Mouse (Mus musculus) CH12.LX (cell line): ENCODE measurements around the gene Kif24. TPM values are rescaled to one million over a fixed set of nuclear protein-coding genes. Genes with fewer than 3 reads are reported as not detected.

Experiments used
- DNase-seq: peaks from one replicate; pipeline ENCODE4 v3.0.0-alpha.2; 2013; ENCODE audit errors: extremely low read depth
- H3K27ac ChIP-seq: 2 replicates; pipeline ENCODE4 v1.5.1; 2012; ENCODE audit warnings: low read depth, mild to moderate bottlenecking, control low read depth, moderate library complexity; ENCODE audit not compliant: insufficient read depth
- H3K27me3 ChIP-seq: replicated peaks from 2 replicates; pipeline ENCODE3; 2012; ENCODE audit warnings: inconsistent platforms
- H3K36me3 ChIP-seq, 2 experiments: replicated peaks in 1 of 2; 2 replicates each; pipeline versions ENCODE3 to v1.6.1; 2012; ENCODE audit warnings: inconsistent platforms in 1 of 2, low read length in 1 of 2, mild to moderate bottlenecking in 1 of 2, mixed read lengths in 1 of 2, moderate library complexity in 1 of 2; ENCODE audit not compliant: control insufficient read depth in 1 of 2, insufficient read depth in 1 of 2
- H3K4me1 ChIP-seq, 2 experiments: 2 replicates each; pipeline ENCODE4 v1.6.1; 2012; ENCODE audit warnings: inconsistent platforms in 1 of 2, moderate library complexity in 1 of 2; ENCODE audit not compliant: insufficient read depth in 2 of 2, control insufficient read depth in 1 of 2
- H3K4me2 ChIP-seq: 2 replicates; pipeline ENCODE4 v1.6.1; 2012; ENCODE audit warnings: low read depth, mild to moderate bottlenecking, control low read depth; ENCODE audit not compliant: poor library complexity, insufficient read depth, severe bottlenecking
- H3K4me3 ChIP-seq, 3 experiments: fragments of 150-350 bp in 1 of 3; sonication (generic) in 1 of 3; replicated peaks in 1 of 3; 2 replicates each; pipeline versions ENCODE3 to v1.5.1; 2011 to 2012; ENCODE audit warnings: low read depth in 2 of 3, low read length in 2 of 3, mild to moderate bottlenecking in 2 of 3, moderate library complexity in 2 of 3, control low read depth in 1 of 3, improper control_type of control experiment in 1 of 3, inconsistent platforms in 1 of 3, mixed read lengths in 1 of 3; ENCODE audit not compliant: poor library complexity in 1 of 3
- H3K79me2 ChIP-seq: replicated peaks from 2 replicates; pipeline ENCODE4 v1.6.1; 2012; ENCODE audit warnings: mild to moderate bottlenecking, moderate library complexity; ENCODE audit not compliant: control insufficient read depth, poor library complexity, insufficient read depth, severe bottlenecking; ENCODE audit errors: extremely low read depth
- H3K9ac ChIP-seq: 2 replicates; pipeline ENCODE4 v1.6.1; 2012; ENCODE audit warnings: low read depth, mild to moderate bottlenecking, control low read depth, moderate library complexity; ENCODE audit not compliant: insufficient read depth
- H3K9me3 ChIP-seq: replicated peaks from 2 replicates; pipeline ENCODE3; 2012; ENCODE audit warnings: low read length, inconsistent platforms, mixed read lengths
- CHD1 ChIP-seq: IDR thresholded peaks from 2 replicates; pipeline ENCODE4 v1.6.1; 2012; ENCODE audit warnings: low read depth, low read length, improper control_type of control experiment, inconsistent platforms
- CHD2 ChIP-seq: IDR thresholded peaks from 2 replicates; pipeline ENCODE4 v1.6.1; 2011; ENCODE audit warnings: low read length, improper control_type of control experiment
- ETS1 ChIP-seq: conservative IDR thresholded peaks from 2 replicates; pipeline ENCODE4 v1.6.1; 2012; ENCODE audit warnings: low read depth, mild to moderate bottlenecking, inconsistent platforms, low read length, improper control_type of control experiment, moderate library complexity
- GABPA ChIP-seq: IDR thresholded peaks from 2 replicates; pipeline ENCODE4 v1.6.1; 2012; ENCODE audit warnings: low read depth, low read length, improper control_type of control experiment, inconsistent platforms; ENCODE audit not compliant: insufficient replicate concordance
- JUN ChIP-seq: IDR thresholded peaks from 2 replicates; pipeline ENCODE4 v1.6.1; 2011; ENCODE audit warnings: low read depth, mild to moderate bottlenecking, low read length, improper control_type of control experiment, moderate library complexity; ENCODE audit not compliant: insufficient read depth
- MAX ChIP-seq: IDR thresholded peaks from 2 replicates; pipeline ENCODE4 v1.6.1; 2011; ENCODE audit warnings: low read length, improper control_type of control experiment
- MAZ ChIP-seq: IDR thresholded peaks from 2 replicates; pipeline ENCODE4 v1.6.1; 2012; ENCODE audit warnings: low read depth, mild to moderate bottlenecking, inconsistent platforms, low read length, improper control_type of control experiment, moderate library complexity
- MEF2A ChIP-seq: IDR thresholded peaks from 2 replicates; pipeline ENCODE4 v1.6.1; 2014; ENCODE audit warnings: low read depth, mild to moderate bottlenecking, inconsistent platforms, low read length, improper control_type of control experiment, borderline replicate concordance
- MXI1 ChIP-seq: IDR thresholded peaks from 2 replicates; pipeline ENCODE4 v1.6.1; 2011; ENCODE audit warnings: mild to moderate bottlenecking, low read depth, low read length, improper control_type of control experiment
- NELFE ChIP-seq: IDR thresholded peaks from 2 replicates; pipeline ENCODE4 v1.6.1; 2011; ENCODE audit warnings: low read depth, low read length, improper control_type of control experiment
- PAX5 ChIP-seq: IDR thresholded peaks from 2 replicates; pipeline ENCODE4 v1.6.1; 2012; ENCODE audit warnings: low read length, inconsistent platforms, mixed read lengths
- POLR2A ChIP-seq: IDR thresholded peaks from 2 replicates; pipeline ENCODE4 v1.6.1; 2011; ENCODE audit warnings: low read depth, mild to moderate bottlenecking, improper control_type of control experiment, low read length
- POLR2AphosphoS2 ChIP-seq: IDR thresholded peaks from 2 replicates; pipeline ENCODE4 v1.6.1; 2011; ENCODE audit warnings: low read depth, low read length, improper control_type of control experiment
- SIN3A ChIP-seq: IDR thresholded peaks from 2 replicates; pipeline ENCODE4 v1.6.1; 2012; ENCODE audit warnings: low read length, improper control_type of control experiment, inconsistent platforms
- TBP ChIP-seq: conservative IDR thresholded peaks from 2 replicates; pipeline ENCODE4 v1.6.1; 2011; ENCODE audit warnings: low read depth, low read length, improper control_type of control experiment
- TCF12 ChIP-seq: IDR thresholded peaks from 2 replicates; pipeline ENCODE4 v1.6.1; 2014; ENCODE audit warnings: low read depth, mild to moderate bottlenecking, inconsistent platforms, low read length, improper control_type of control experiment
- ZC3H11A ChIP-seq: IDR thresholded peaks from 2 replicates; pipeline ENCODE4 v1.6.1; 2012; ENCODE audit warnings: low read depth, mild to moderate bottlenecking, inconsistent platforms, low read length, improper control_type of control experiment
- dilution Hi-C: fragments of 300-500 bp; cut with MboI; formaldehyde crosslinking; loops from 2 replicates; pipeline ENCODE4 v1.14.3; 2020; ENCODE audit warnings: low sequenced_read_pairs; ENCODE audit not compliant: extremely low pct_unique_long_range_greater_than_20kb, extremely low pct_ligation_motif_present
- in situ Hi-C: fragments of 300-500 bp; cut with MboI; formaldehyde crosslinking; loops from 3 replicates; pipeline ENCODE4 v1.14.3; 2019; ENCODE audit warnings: low sequenced_read_pairs, low pct_ligation_motif_present, low pct_unique_long_range_greater_than_20kb, mixed read lengths
- polyA plus RNA-seq: library from polyadenylated mRNA; unstranded; fragments of >175 nt; gene quantifications from 2 replicates; pipeline ENCODE4 v1.2.1, GENCODE M21; 2012; ENCODE audit warnings: low read depth; ENCODE audit not compliant: insufficient read length
- total RNA-seq, 2 experiments: library from RNA; depleted of rRNA; stranded (reverse); fragments of 300-350 nt in 1 of 2; fragments of >200 nt in 1 of 2; gene quantifications; 2 replicates each; pipeline ENCODE4 v1.2.3; 2012 to 2014

Kif24 gene
- total and polyA plus RNA-seq, 3 experiments = 6.4 to 8.6 (median 8.4) TPM

GRCm38 (mm10) chr4:41493464-41494116 lies 28.9 kb upstream of the Kif24 start:
- Histone ChIP-seq H3K79me2 (no peaks in the 10 kb centered on the region), H3K4me3 (no peak overlapping the region), H3K36me3 (no peaks in the 10 kb centered on the region), H3K27me3 (peaks cover 22% of the 10 kb centered on the region), H3K4me1 (no peaks in the 10 kb centered on the region), H3K9ac (no peak overlapping the region), H3K4me2 (no peak overlapping the region), H3K27ac (no peak overlapping the region), H3K9me3 (peaks cover 10% of the 10 kb centered on the region)
- DNase-seq = no peak
- in situ Hi-C loops = no loop called here
- TF ChIP-seq ETS1 = no peak
- no peak for TF ChIP-seq POLR2A
- TF ChIP-seq CHD1 = no peak
- no peak for TF ChIP-seq POLR2AphosphoS2
- TF ChIP-seq CHD2 = no peak
- no peak for TF ChIP-seq PAX5
- no peak for TF ChIP-seq MEF2A
- TF ChIP-seq TBP = no peak
- TF ChIP-seq MAZ = no peak
- no peak for TF ChIP-seq JUN
- TF ChIP-seq TCF12 = no peak
- dilution Hi-C loops = no loop called here

GRCm38 (mm10) chr4:41492951-41493350 lies 28.3 kb upstream of the Kif24 start:
- Histone ChIP-seq H3K27me3 (peaks cover 23% of the 10 kb centered on the region), H3K27ac (no peak overlapping the region), H3K9ac (no peak overlapping the region), H3K4me3 (no peak overlapping the region), H3K4me2 (no peak overlapping the region), H3K4me1 (no peaks in the 10 kb centered on the region), H3K36me3 (no peaks in the 10 kb centered on the region), H3K9me3 (peaks cover 4% of the 10 kb centered on the region), H3K79me2 (no peaks in the 10 kb centered on the region)
- in situ Hi-C loops = no loop called here
- no peak for TF ChIP-seq ZC3H11A
- no peak for TF ChIP-seq SIN3A
- no peak for TF ChIP-seq NELFE
- TF ChIP-seq MXI1 = no peak
- TF ChIP-seq TCF12 = no peak
- TF ChIP-seq ETS1 = no peak
- TF ChIP-seq GABPA = no peak
- TF ChIP-seq MAX = no peak
- no peak for TF ChIP-seq JUN
- DNase-seq = no peak
- dilution Hi-C loops = no loop called here
